Comparison of ENCODE assay signal across 25 mouse cellular contexts in genomic region chr4:100801443-100801786, GRCm38 (mm10). TPM values are rescaled to one million over a fixed set of nuclear protein-coding genes. Genes with fewer than 3 reads are reported as not detected.
DNase-seq lines count a peak whose midpoint lies in the region; ATAC-seq and TF ChIP-seq lines count a peak whose summit lies in the region.
"Had no signal": no experiment of that assay in that cellular context is flagged by ENCODE, and none has a peak within 500 bp of the region (broad histone marks: within the 10 kb centered on the region; RNA-seq: fewer than 3 reads in every experiment).

No protein-coding gene starts in this region.

- no peaks in the 10 kb centered on the region for H3K9me3 ChIP-seq in forebrain, embryonic 15.5 days
- H3K9me3 ChIP-seq in forebrain, embryonic 16.5 days (ENCODE audit: control insufficient read depth, low read length) = no peaks in the 10 kb centered on the region
- H3K9me3 ChIP-seq in lung, embryonic 14.5 days (ENCODE audit: low read depth, low read length) = no peaks in the 10 kb centered on the region
- no peaks in the 10 kb centered on the region for H3K9me3 ChIP-seq in midbrain, embryonic 15.5 days
- H3K9me3 ChIP-seq in midbrain, embryonic 14.5 days (ENCODE audit: control insufficient read depth, low read length) = no peaks in the 10 kb centered on the region
- H3K9me3 ChIP-seq: embryonic facial prominence, embryonic 13.5 days; heart, embryonic 12.5 days; kidney, embryonic 15.5 days; midbrain, embryonic 13.5 days; neural tube, embryonic 15.5 days had no signal

- H3K36me3 ChIP-seq in forebrain, embryonic 15.5 days = no peaks in the 10 kb centered on the region
- no peaks in the 10 kb centered on the region for H3K36me3 ChIP-seq in forebrain, embryonic 16.5 days (ENCODE audit: control insufficient read depth, insufficient read depth)
- no peaks in the 10 kb centered on the region for H3K36me3 ChIP-seq in lung, embryonic 14.5 days (ENCODE audit: insufficient read depth)
- H3K36me3 ChIP-seq in midbrain, embryonic 15.5 days (replicated peaks) = no peaks in the 10 kb centered on the region
- no peaks in the 10 kb centered on the region for H3K36me3 ChIP-seq in midbrain, embryonic 14.5 days (ENCODE audit: control insufficient read depth, insufficient read depth, low read length)
- H3K36me3 ChIP-seq: embryonic facial prominence, embryonic 13.5 days; heart, embryonic 12.5 days; kidney, embryonic 15.5 days; midbrain, embryonic 13.5 days; neural tube, embryonic 15.5 days had no signal

- H3K4me2 ChIP-seq in forebrain, embryonic 15.5 days (replicated peaks) = no peak overlapping the region
- H3K4me2 ChIP-seq in forebrain, embryonic 16.5 days (ENCODE audit: low read length) = no peak overlapping the region
- H3K4me2 ChIP-seq in lung, embryonic 14.5 days = no peak overlapping the region
- H3K4me2 ChIP-seq in midbrain, embryonic 15.5 days = no peak overlapping the region
- no peak overlapping the region for H3K4me2 ChIP-seq in midbrain, embryonic 14.5 days (ENCODE audit: low read length)
- H3K4me2 ChIP-seq: embryonic facial prominence, embryonic 13.5 days; heart, embryonic 12.5 days; kidney, embryonic 15.5 days; midbrain, embryonic 13.5 days; neural tube, embryonic 15.5 days had no signal

- no peak overlapping the region for H3K4me3 ChIP-seq in forebrain, embryonic 15.5 days
- no peak overlapping the region for H3K4me3 ChIP-seq in forebrain, embryonic 16.5 days (replicated peaks; ENCODE audit: low read length)
- H3K4me3 ChIP-seq in lung, embryonic 14.5 days (ENCODE audit: low read depth, low read length) = no peak overlapping the region
- H3K4me3 ChIP-seq in midbrain, embryonic 15.5 days = no peak overlapping the region
- H3K4me3 ChIP-seq in midbrain, embryonic 14.5 days (replicated peaks; ENCODE audit: low read depth, low read length) = no peak overlapping the region
- H3K4me3 ChIP-seq: embryonic facial prominence, embryonic 13.5 days; erythroblast, embryonic 14.5 days; heart, adult 2 months; heart, embryonic 12.5 days; kidney, embryonic 15.5 days; midbrain, embryonic 13.5 days; neural tube, embryonic 15.5 days had no signal

- no peak for TF ChIP-seq CTCF in lung, embryonic 14.5 days (IDR thresholded peaks at IDR 0.05; ENCODE audit: low read depth)

- no peak for DNase-seq in lung, embryonic 14.5 days
- no peak for DNase-seq in lung, postnatal 4 days
- DNase-seq in midbrain, embryonic 14.5 days = no peak
- DNase-seq in embryo, embryonic 10 days (ENCODE audit: low spot score) = no peak
- DNase-seq: cerebellum, adult 11 months; cerebellum, adult 9-10 months; cerebellum, postnatal 36 days; embryo, embryonic 11 days; liver; retina, postnatal 1 day; right cerebral cortex, postnatal 14 days; thymus, postnatal 4 days had no signal

- no peak overlapping the region for H3K9ac ChIP-seq in forebrain, embryonic 15.5 days (replicated peaks)
- H3K9ac ChIP-seq in forebrain, embryonic 16.5 days (replicated peaks; ENCODE audit: low read depth, low read length) = no peak overlapping the region
- no peak overlapping the region for H3K9ac ChIP-seq in lung, embryonic 14.5 days
- H3K9ac ChIP-seq in midbrain, embryonic 15.5 days = no peak overlapping the region
- no peak overlapping the region for H3K9ac ChIP-seq in midbrain, embryonic 14.5 days (replicated peaks; ENCODE audit: low read length)
- H3K9ac ChIP-seq: embryonic facial prominence, embryonic 13.5 days; forebrain, postnatal 0 days; heart, embryonic 12.5 days; kidney, embryonic 15.5 days; liver, embryonic 14.5 days; midbrain, embryonic 13.5 days; neural tube, embryonic 15.5 days had no signal

- WGBS in forebrain, embryonic 15.5 days = 47% methylated on average over 3 of the region's 3 CpGs
- 41% methylated on average over 3 of the region's 3 CpGs for WGBS in forebrain, embryonic 16.5 days
- WGBS in lung, embryonic 14.5 days = 60% methylated on average over 3 of the region's 3 CpGs
- WGBS in midbrain, embryonic 15.5 days = 48% methylated on average over 3 of the region's 3 CpGs
- 67% methylated on average over 3 of the region's 3 CpGs for WGBS in midbrain, embryonic 14.5 days

- peak; percentile 66; the same call in 1 of the 2 replicates for ATAC-seq in forebrain, embryonic 15.5 days (replicated peaks)
- ATAC-seq in forebrain, embryonic 16.5 days = no peak
- ATAC-seq in lung, embryonic 14.5 days (ENCODE audit: insufficient read depth) = no peak; the same call in 1 of the 2 replicates
- no peak for ATAC-seq in midbrain, embryonic 15.5 days (replicated peaks)
- ATAC-seq in midbrain, embryonic 14.5 days (ENCODE audit: low FRiP score, low TSS enrichment) = no peak
- ATAC-seq: CD4-positive, CD25-positive, alpha-beta regulatory T cell, adult 4 months; midbrain, embryonic 13.5 days had no signal

- H3K4me1 ChIP-seq in forebrain, embryonic 15.5 days = peaks cover 25% of the 10 kb centered on the region
- peaks cover 17% of the 10 kb centered on the region for H3K4me1 ChIP-seq in forebrain, embryonic 16.5 days (replicated peaks; ENCODE audit: control insufficient read depth, insufficient read depth, low read length)
- H3K4me1 ChIP-seq in lung, embryonic 14.5 days (ENCODE audit: insufficient read depth) = peaks cover 24% of the 10 kb centered on the region
- peaks cover 40% of the 10 kb centered on the region for H3K4me1 ChIP-seq in midbrain, embryonic 15.5 days
- H3K4me1 ChIP-seq in midbrain, embryonic 14.5 days (ENCODE audit: control insufficient read depth, insufficient read depth, low read length) = peaks cover 33% of the 10 kb centered on the region

- 0 out of 2 replicates have a peak overlapping the region, but pooled peaks have one; percentile 23 for H3K27ac ChIP-seq in forebrain, embryonic 15.5 days (replicated peaks)
- no peak overlapping the region for H3K27ac ChIP-seq in forebrain, embryonic 16.5 days (ENCODE audit: low read length)
- H3K27ac ChIP-seq in lung, embryonic 14.5 days (ENCODE audit: low read depth) = peak overlapping the region; percentile 87
- H3K27ac ChIP-seq in midbrain, embryonic 15.5 days = 0 out of 2 replicates have a peak overlapping the region, but pooled peaks have one; percentile 17
- no peak overlapping the region for H3K27ac ChIP-seq in midbrain, embryonic 14.5 days (replicated peaks; ENCODE audit: low read depth, low read length)
- H3K27ac ChIP-seq: embryonic facial prominence, embryonic 13.5 days; heart, adult 2 months; kidney, embryonic 15.5 days; liver, embryonic 14.5 days; midbrain, embryonic 13.5 days; neural tube, embryonic 15.5 days had no signal

- H3K27me3 ChIP-seq in forebrain, embryonic 15.5 days = no peaks in the 10 kb centered on the region
- H3K27me3 ChIP-seq in forebrain, embryonic 16.5 days (replicated peaks; ENCODE audit: control insufficient read depth, insufficient read depth, low read length) = no peaks in the 10 kb centered on the region
- no peaks in the 10 kb centered on the region for H3K27me3 ChIP-seq in lung, embryonic 14.5 days (ENCODE audit: insufficient read depth, low read length)
- no peaks in the 10 kb centered on the region for H3K27me3 ChIP-seq in midbrain, embryonic 15.5 days (replicated peaks)
- H3K27me3 ChIP-seq in midbrain, embryonic 14.5 days (ENCODE audit: control insufficient read depth, insufficient read depth, low read length) = no peaks in the 10 kb centered on the region
- H3K27me3 ChIP-seq: embryonic facial prominence, embryonic 13.5 days; heart, embryonic 12.5 days; kidney, embryonic 15.5 days; midbrain, embryonic 13.5 days; neural tube, embryonic 15.5 days had no signal

RNA-seq across cellular contexts. Expression of gene Cachd1, which starts 24.9 kb away (rescaled TPM):
- 18.1 and 20.3 TPM in 2 replicates for polyA plus RNA-seq in forebrain, embryonic 15.5 days (2015; fragmentation: Nextera tagmentation; extraction: Ambion mirVana)
- 15.2 and 17.7 TPM in 2 replicates for polyA plus RNA-seq in forebrain, embryonic 16.5 days (2015; fragmentation: Nextera tagmentation; extraction: Ambion mirVana)
- 26.9 and 27.9 TPM in 2 replicates for polyA plus RNA-seq in lung, embryonic 14.5 days (2014; fragmentation: Nextera tagmentation; extraction: Ambion mirVana)
- 41.8 and 48.7 TPM in 2 replicates for polyA plus RNA-seq in midbrain, embryonic 15.5 days (2015; fragmentation: Nextera tagmentation; extraction: Ambion mirVana)
- polyA plus RNA-seq in midbrain, embryonic 14.5 days (2014; fragmentation: Nextera tagmentation; extraction: Ambion mirVana) = 50.0 TPM in 2 replicates
- polyA plus RNA-seq: CD4-positive, CD25-positive, alpha-beta regulatory T cell, adult 4 months had no signal

Comparison
In these comparisons a context has a peak if more than half of its experiments do, and no peak if none do; other contexts are left out.
1. H3K27ac ChIP-seq: peak in forebrain, embryonic 15.5 days (single experiment), lung, embryonic 14.5 days (single experiment) and midbrain, embryonic 15.5 days (single experiment); none in forebrain, embryonic 16.5 days (single experiment) and midbrain, embryonic 14.5 days (single experiment).